Mouse (Mus musculus): Measurements from ENCODE around the gene Dynlrb2. TPM values are rescaled to one million over a fixed set of nuclear protein-coding genes. Genes with fewer than 3 reads are reported as not detected.

Gene Dynlrb2
- polyA plus RNA-seq, 2 experiments = 0.25 TPM; not detected in 1

GRCm38 (mm10) chr8:116477941-116478340 is 26.8 kb upstream of the Dynlrb2 start:
- Histone ChIP-seq H3K4me3 (replicated peaks; ENCODE audit: low read length) (no peak overlapping the region), H3K4me2 (replicated peaks; ENCODE audit: low read depth, low read length, severe bottlenecking) (no peak overlapping the region), H3K36me3 (ENCODE audit: control insufficient read depth, insufficient read depth, low read length) (no peaks in the 10 kb centered on the region), H3K9me3 (ENCODE audit: control insufficient read depth, low read length) (no peaks in the 10 kb centered on the region), H3K9ac (ENCODE audit: low read depth, low read length, severe bottlenecking) (no peak overlapping the region), H3K27me3 (ENCODE audit: control insufficient read depth, insufficient read depth, low read length) (no peaks in the 10 kb centered on the region), H3K27ac (replicated peaks; ENCODE audit: low read depth, low read length) (no peak overlapping the region), H3K4me1 (ENCODE audit: control insufficient read depth, insufficient read depth, low read length) (no peaks in the 10 kb centered on the region)
- DNase-seq (ENCODE audit: low spot score) (no peak), ATAC-seq (ENCODE audit: low FRiP score, low read depth) (no peak)
- no peak for TF ChIP-seq POLR2A (IDR thresholded peaks at IDR 0.05; ENCODE audit: borderline replicate concordance, extremely low read depth, insufficient read depth, insufficient read length)
- WGBS = 71% methylated on average over 9 of the region's 9 CpGs

GRCm38 (mm10) chr8:116478681-116479080 is 26.1 kb upstream of the Dynlrb2 start:
- no peak for TF ChIP-seq POLR2A (IDR thresholded peaks at IDR 0.05; ENCODE audit: borderline replicate concordance, extremely low read depth, insufficient read depth, insufficient read length)
- H3K4me2 ChIP-seq (replicated peaks; ENCODE audit: low read depth, low read length, severe bottlenecking) = no peak overlapping the region
- H3K4me1 ChIP-seq (ENCODE audit: control insufficient read depth, insufficient read depth, low read length) = no peaks in the 10 kb centered on the region
- no peak overlapping the region for H3K4me3 ChIP-seq (replicated peaks; ENCODE audit: low read length)
- no peak for ATAC-seq (ENCODE audit: low FRiP score, low read depth)
- no peaks in the 10 kb centered on the region for H3K27me3 ChIP-seq (ENCODE audit: control insufficient read depth, insufficient read depth, low read length)
- H3K9me3 ChIP-seq (ENCODE audit: control insufficient read depth, low read length) = no peaks in the 10 kb centered on the region
- H3K27ac ChIP-seq (replicated peaks; ENCODE audit: low read depth, low read length) = no peak overlapping the region
- no peak overlapping the region for H3K9ac ChIP-seq (ENCODE audit: low read depth, low read length, severe bottlenecking)
- no peaks in the 10 kb centered on the region for H3K36me3 ChIP-seq (ENCODE audit: control insufficient read depth, insufficient read depth, low read length)
- DNase-seq (ENCODE audit: low spot score) = no peak

- no peak overlapping the region for H3K27ac ChIP-seq (replicated peaks; ENCODE audit: low read depth, low read length)
Observed at GRCm38 (mm10) chr8:116480894-116481293, 23.9 kb upstream of the Dynlrb2 start.

GRCm38 (mm10) chr8:116482738-116483137 is 22.0 kb upstream of the Dynlrb2 start:
- DNase-seq (ENCODE audit: low spot score) (no peak), ATAC-seq (ENCODE audit: low FRiP score, low read depth) (no peak)
- H3K9me3 ChIP-seq (ENCODE audit: control insufficient read depth, low read length) = no peaks in the 10 kb centered on the region
- no peak overlapping the region for H3K9ac ChIP-seq (ENCODE audit: low read depth, low read length, severe bottlenecking)
- H3K27me3 ChIP-seq (ENCODE audit: control insufficient read depth, insufficient read depth, low read length) = no peaks in the 10 kb centered on the region
- WGBS = 37% methylated on average over 3 of the region's 3 CpGs
- H3K36me3 ChIP-seq (ENCODE audit: control insufficient read depth, insufficient read depth, low read length) = no peaks in the 10 kb centered on the region
- H3K27ac ChIP-seq (replicated peaks; ENCODE audit: low read depth, low read length) = no peak overlapping the region
- no peaks in the 10 kb centered on the region for H3K4me1 ChIP-seq (ENCODE audit: control insufficient read depth, insufficient read depth, low read length)
- no peak for TF ChIP-seq POLR2A (IDR thresholded peaks at IDR 0.05; ENCODE audit: borderline replicate concordance, extremely low read depth, insufficient read depth, insufficient read length)
- no peak overlapping the region for H3K4me3 ChIP-seq (replicated peaks; ENCODE audit: low read length)
- H3K4me2 ChIP-seq (replicated peaks; ENCODE audit: low read depth, low read length, severe bottlenecking) = no peak overlapping the region

More at GRCm38 (mm10) chr8:116480894-116481293, 23.9 kb upstream of the Dynlrb2 start:
- no peak overlapping the region for H3K4me2 ChIP-seq (replicated peaks; ENCODE audit: low read depth, low read length, severe bottlenecking)
- no peaks in the 10 kb centered on the region for H3K4me1 ChIP-seq (ENCODE audit: control insufficient read depth, insufficient read depth, low read length)
- ATAC-seq (ENCODE audit: low FRiP score, low read depth) (no peak), DNase-seq (ENCODE audit: low spot score) (peak; percentile 88)
- H3K36me3 ChIP-seq (ENCODE audit: control insufficient read depth, insufficient read depth, low read length) = no peaks in the 10 kb centered on the region
- WGBS = 13% methylated on average over 7 of the region's 7 CpGs
- no peak for TF ChIP-seq POLR2A (IDR thresholded peaks at IDR 0.05; ENCODE audit: borderline replicate concordance, extremely low read depth, insufficient read depth, insufficient read length)
- H3K27me3 ChIP-seq (ENCODE audit: control insufficient read depth, insufficient read depth, low read length) = no peaks in the 10 kb centered on the region
- no peak overlapping the region for H3K9ac ChIP-seq (ENCODE audit: low read depth, low read length, severe bottlenecking)
- H3K4me3 ChIP-seq (replicated peaks; ENCODE audit: low read length) = no peak overlapping the region
- H3K9me3 ChIP-seq (ENCODE audit: control insufficient read depth, low read length) = no peaks in the 10 kb centered on the region

- ATAC-seq (ENCODE audit: low FRiP score, low read depth) = no peak
- no peak overlapping the region for H3K4me2 ChIP-seq (replicated peaks; ENCODE audit: low read depth, low read length, severe bottlenecking)
Observed at GRCm38 (mm10) chr8:116484087-116484486, 20.7 kb upstream of the Dynlrb2 start.

GRCm38 (mm10) chr8:116488546-116488945 is 16.2 kb upstream of the Dynlrb2 start:
- no peak for ATAC-seq (ENCODE audit: low FRiP score, low read depth)
- H3K9ac ChIP-seq (ENCODE audit: low read depth, low read length, severe bottlenecking) = no peak overlapping the region
- DNase-seq (ENCODE audit: low spot score) = no peak
- H3K27ac ChIP-seq (replicated peaks; ENCODE audit: low read depth, low read length) = no peak overlapping the region
- H3K4me3 ChIP-seq (replicated peaks; ENCODE audit: low read length) = no peak overlapping the region
- TF ChIP-seq POLR2A (IDR thresholded peaks at IDR 0.05; ENCODE audit: borderline replicate concordance, extremely low read depth, insufficient read depth, insufficient read length) = no peak
- H3K9me3 ChIP-seq (ENCODE audit: control insufficient read depth, low read length) = no peaks in the 10 kb centered on the region
- no peaks in the 10 kb centered on the region for H3K4me1 ChIP-seq (ENCODE audit: control insufficient read depth, insufficient read depth, low read length)
- H3K36me3 ChIP-seq (ENCODE audit: control insufficient read depth, insufficient read depth, low read length) = no peaks in the 10 kb centered on the region
- H3K4me2 ChIP-seq (replicated peaks; ENCODE audit: low read depth, low read length, severe bottlenecking) = no peak overlapping the region
- WGBS = 70% methylated on average over 2 of the region's 2 CpGs
- H3K27me3 ChIP-seq (ENCODE audit: control insufficient read depth, insufficient read depth, low read length) = no peaks in the 10 kb centered on the region

More at GRCm38 (mm10) chr8:116484087-116484486, 20.7 kb upstream of the Dynlrb2 start:
- TF ChIP-seq POLR2A (IDR thresholded peaks at IDR 0.05; ENCODE audit: borderline replicate concordance, extremely low read depth, insufficient read depth, insufficient read length) = no peak
- Histone ChIP-seq H3K27ac (replicated peaks; ENCODE audit: low read depth, low read length) (no peak overlapping the region), H3K4me3 (replicated peaks; ENCODE audit: low read length) (no peak overlapping the region), H3K9ac (ENCODE audit: low read depth, low read length, severe bottlenecking) (no peak overlapping the region), H3K4me1 (ENCODE audit: control insufficient read depth, insufficient read depth, low read length) (no peaks in the 10 kb centered on the region), H3K36me3 (ENCODE audit: control insufficient read depth, insufficient read depth, low read length) (no peaks in the 10 kb centered on the region), H3K27me3 (ENCODE audit: control insufficient read depth, insufficient read depth, low read length) (no peaks in the 10 kb centered on the region), H3K9me3 (ENCODE audit: control insufficient read depth, low read length) (no peaks in the 10 kb centered on the region)
- peak; percentile 78 for DNase-seq (ENCODE audit: low spot score)
- 29% methylated on average over 2 of the region's 2 CpGs for WGBS
